In genomic region chr9:22117754-22118456, GRCm38 (mm10) we compare ENCODE assay signal across 8 mouse cellular contexts. TPM values are rescaled to one million over a fixed set of nuclear protein-coding genes. Genes with fewer than 3 reads are reported as not detected.
DNase-seq lines count a peak whose midpoint lies in the region; ATAC-seq lines count a peak whose summit lies in the region.

No protein-coding gene starts in this region.

- peak overlapping the region; percentile 76 for H3K4me2 ChIP-seq in midbrain, embryonic 11.5 days

- intact Hi-C loops in gastrocnemius, postnatal 14 days (cut with DNase I; ENCODE audit: low total_unique reads), result no loop called here

- peaks cover 17% of the 10 kb centered on the region for H3K36me3 ChIP-seq in forebrain, embryonic 10.5 days (replicated peaks)
- peaks cover 23% of the 10 kb centered on the region for H3K36me3 ChIP-seq in limb, embryonic 10.5 days
- peaks cover 6% of the 10 kb centered on the region for H3K36me3 ChIP-seq in midbrain, embryonic 11.5 days (ENCODE audit: control insufficient read depth, insufficient read depth, low read length)

- peak; percentile 53 for ATAC-seq in inflammation-experienced regulatory T-cells, adult 6 months
- no peak for ATAC-seq in midbrain, embryonic 11.5 days (ENCODE audit: low FRiP score)

- WGBS in forebrain, embryonic 10.5 days, result 46% methylated on average over 10 of the region's 10 CpGs
- WGBS in limb, embryonic 10.5 days, result 46% methylated on average over 10 of the region's 10 CpGs
- WGBS in midbrain, embryonic 11.5 days, result 52% methylated on average over 10 of the region's 10 CpGs

- H3K27ac ChIP-seq in brown adipose tissue, adult 24 weeks (replicated peaks; ENCODE audit: low read depth, low read length), result peak overlapping the region; percentile 83; the same call in 1 of the 2 replicates
- peak overlapping the region; percentile 90 for H3K27ac ChIP-seq in forebrain, embryonic 10.5 days
- peak overlapping the region; percentile 91; the same call in 1 of the 2 replicates for H3K27ac ChIP-seq in limb, embryonic 10.5 days
- H3K27ac ChIP-seq in midbrain, embryonic 11.5 days (ENCODE audit: low read depth, low read length), result no peak overlapping the region

- H3K4me1 ChIP-seq in brown adipose tissue, adult 24 weeks (ENCODE audit: control insufficient read depth, insufficient read depth, insufficient read length, low read length), result peaks cover 14% of the 10 kb centered on the region; the same call in 1 of the 2 replicates
- peaks cover 22% of the 10 kb centered on the region for H3K4me1 ChIP-seq in forebrain, embryonic 10.5 days
- peaks cover 20% of the 10 kb centered on the region for H3K4me1 ChIP-seq in limb, embryonic 10.5 days
- H3K4me1 ChIP-seq in midbrain, embryonic 11.5 days (ENCODE audit: control insufficient read depth, insufficient read depth, low read length), result peaks cover 9% of the 10 kb centered on the region

- peak; percentile 37 for DNase-seq in gastrocnemius, postnatal 10 days
- DNase-seq in gastrocnemius, postnatal 14 days, result no peak
- DNase-seq in forebrain, embryonic 10.5 days (ENCODE audit: extremely low spot score, low spot score), result no peak
- no peak for DNase-seq in limb, embryonic 10.5 days (ENCODE audit: low spot score)
- DNase-seq in midbrain, embryonic 11.5 days (ENCODE audit: low spot score, missing footprints), result peak; percentile 87
- DNase-seq in spleen, postnatal 36 days (ENCODE audit: low spot score in 2 of 2), result peak; percentile 76 to 87

- H3K9me3 ChIP-seq in forebrain, embryonic 10.5 days, result no peaks in the 10 kb centered on the region
- H3K9me3 ChIP-seq in limb, embryonic 10.5 days (replicated peaks), result no peaks in the 10 kb centered on the region
- no peaks in the 10 kb centered on the region for H3K9me3 ChIP-seq in midbrain, embryonic 11.5 days (ENCODE audit: control insufficient read depth, low read length)

- H3K27me3 ChIP-seq in forebrain, embryonic 10.5 days (ENCODE audit: poor library complexity, severe bottlenecking), result no peaks in the 10 kb centered on the region
- no peaks in the 10 kb centered on the region for H3K27me3 ChIP-seq in limb, embryonic 10.5 days (ENCODE audit: low read depth, poor library complexity, severe bottlenecking)
- no peaks in the 10 kb centered on the region for H3K27me3 ChIP-seq in midbrain, embryonic 11.5 days (ENCODE audit: control insufficient read depth, insufficient read depth, low read length)

- no peak overlapping the region for H3K9ac ChIP-seq in midbrain, embryonic 11.5 days (ENCODE audit: low read length)

- peak overlapping the region; percentile 89 for H3K4me3 ChIP-seq in brown adipose tissue, adult 24 weeks (ENCODE audit: insufficient read depth, low read depth, low read length)
- H3K4me3 ChIP-seq in forebrain, embryonic 10.5 days, result peak overlapping the region; percentile 88
- peak overlapping the region; percentile 84 for H3K4me3 ChIP-seq in limb, embryonic 10.5 days
- H3K4me3 ChIP-seq in midbrain, embryonic 11.5 days (ENCODE audit: low read depth, low read length), result peak overlapping the region; percentile 84

RNA-seq across cellular contexts. Expression of gene Elof1, which starts 0.9 kb away (rescaled TPM):
- total RNA-seq in gastrocnemius, postnatal 10 days (2021), result 10 to 100 TPM; 33.4 to 39.7 TPM
- total RNA-seq in gastrocnemius, postnatal 14 days (2021), result 10 to 100 TPM; 30.1 to 32.7 TPM
- polyA plus RNA-seq in brown adipose tissue, adult 24 weeks (2012; ENCODE audit: insufficient read depth, insufficient read length, missing spikeins), result 101 and 117 TPM in 2 replicates
- 250 and 254 TPM in 2 replicates for polyA plus RNA-seq in forebrain, embryonic 10.5 days (2016; fragmentation: Nextera tagmentation; extraction: Ambion mirVana)
- 10 to 100 TPM; 76.4 to 98.9 (median 89.4) TPM for polyA plus RNA-seq in inflammation-experienced regulatory T-cells, adult 6 months (2017; shearing (Covaris generic))
- 233 and 257 TPM in 2 replicates for polyA plus RNA-seq in limb, embryonic 10.5 days (2016; fragmentation: Nextera tagmentation; extraction: Ambion mirVana)
- polyA plus RNA-seq in midbrain, embryonic 11.5 days (2014; fragmentation: Nextera tagmentation; extraction: Ambion mirVana), result 208 and 225 TPM in 2 replicates

RNA-seq across cellular contexts. Expression of gene Acp5, which starts 17.6 kb away (rescaled TPM):
- 100 to 1,000 TPM in 1 of 2 experiments, 1 to 10 TPM in 1; 1.4 to 124 TPM for total RNA-seq in gastrocnemius, postnatal 10 days (2021)
- 1 to 10 TPM in 1 of 2 experiments, under 1 TPM in 1; 0.55 to 1.1 TPM for total RNA-seq in gastrocnemius, postnatal 14 days (2021)
- polyA plus RNA-seq in brown adipose tissue, adult 24 weeks (2012; ENCODE audit: insufficient read depth, insufficient read length, missing spikeins), result 179 and 198 TPM in 2 replicates
- 19.2 and 26.1 TPM in 2 replicates for polyA plus RNA-seq in forebrain, embryonic 10.5 days (2016; fragmentation: Nextera tagmentation; extraction: Ambion mirVana)
- 100 to 1,000 TPM; 155 to 257 (median 245) TPM for polyA plus RNA-seq in inflammation-experienced regulatory T-cells, adult 6 months (2017; shearing (Covaris generic))
- 16.7 and 22.9 TPM in 2 replicates for polyA plus RNA-seq in limb, embryonic 10.5 days (2016; fragmentation: Nextera tagmentation; extraction: Ambion mirVana)
- polyA plus RNA-seq in midbrain, embryonic 11.5 days (2014; fragmentation: Nextera tagmentation; extraction: Ambion mirVana), result 15.4 and 19.7 TPM in 2 replicates

RNA-seq across cellular contexts. Expression of gene Cnn1, which starts 18.9 kb away (rescaled TPM):
- total RNA-seq in gastrocnemius, postnatal 10 days (2021), result 1 to 10 TPM; 4.4 to 5.5 TPM
- total RNA-seq in gastrocnemius, postnatal 14 days (2021), result 1 to 10 TPM; 1.7 to 7.9 TPM
- 1.9 and 5.7 TPM in 2 replicates for polyA plus RNA-seq in brown adipose tissue, adult 24 weeks (2012; ENCODE audit: insufficient read depth, insufficient read length, missing spikeins)
- polyA plus RNA-seq in forebrain, embryonic 10.5 days (2016; fragmentation: Nextera tagmentation; extraction: Ambion mirVana), result 0.46 and 1.0 TPM in 2 replicates
- under 1 TPM; 0.20 to 0.36 (median 0.32) TPM for polyA plus RNA-seq in inflammation-experienced regulatory T-cells, adult 6 months (2017; shearing (Covaris generic))
- 0.89 and 2.4 TPM in 2 replicates for polyA plus RNA-seq in limb, embryonic 10.5 days (2016; fragmentation: Nextera tagmentation; extraction: Ambion mirVana)
- 1.3 and 1.6 TPM in 2 replicates for polyA plus RNA-seq in midbrain, embryonic 11.5 days (2014; fragmentation: Nextera tagmentation; extraction: Ambion mirVana)

RNA-seq across cellular contexts. Expression of gene Ecsit, which starts 32.7 kb away (rescaled TPM):
- 10 to 100 TPM; 51.8 to 58.5 TPM for total RNA-seq in gastrocnemius, postnatal 10 days (2021)
- 10 to 100 TPM; 68.5 to 72.2 TPM for total RNA-seq in gastrocnemius, postnatal 14 days (2021)
- polyA plus RNA-seq in brown adipose tissue, adult 24 weeks (2012; ENCODE audit: insufficient read depth, insufficient read length, missing spikeins), result 95.3 and 111 TPM in 2 replicates
- polyA plus RNA-seq in forebrain, embryonic 10.5 days (2016; fragmentation: Nextera tagmentation; extraction: Ambion mirVana), result 42.0 and 43.2 TPM in 2 replicates
- 10 to 100 TPM; 27.7 to 40.0 (median 37.7) TPM for polyA plus RNA-seq in inflammation-experienced regulatory T-cells, adult 6 months (2017; shearing (Covaris generic))
- polyA plus RNA-seq in limb, embryonic 10.5 days (2016; fragmentation: Nextera tagmentation; extraction: Ambion mirVana), result 38.9 and 46.4 TPM in 2 replicates
- 31.2 and 31.5 TPM in 2 replicates for polyA plus RNA-seq in midbrain, embryonic 11.5 days (2014; fragmentation: Nextera tagmentation; extraction: Ambion mirVana)

RNA-seq across cellular contexts. Expression of gene Pigyl, which starts 38.7 kb away (rescaled TPM):
- total RNA-seq in gastrocnemius, postnatal 10 days (2021), result 10 to 100 TPM; 34.4 to 34.7 TPM
- 10 to 100 TPM; 29.3 to 30.3 TPM for total RNA-seq in gastrocnemius, postnatal 14 days (2021)
- polyA plus RNA-seq in brown adipose tissue, adult 24 weeks (2012; ENCODE audit: insufficient read depth, insufficient read length, missing spikeins), result 47.7 and 58.0 TPM in 2 replicates
- 53.3 and 56.9 TPM in 2 replicates for polyA plus RNA-seq in forebrain, embryonic 10.5 days (2016; fragmentation: Nextera tagmentation; extraction: Ambion mirVana)
- polyA plus RNA-seq in inflammation-experienced regulatory T-cells, adult 6 months (2017; shearing (Covaris generic)), result 10 to 100 TPM; 40.1 to 46.8 (median 43.2) TPM
- 47.1 and 47.3 TPM in 2 replicates for polyA plus RNA-seq in limb, embryonic 10.5 days (2016; fragmentation: Nextera tagmentation; extraction: Ambion mirVana)
- polyA plus RNA-seq in midbrain, embryonic 11.5 days (2014; fragmentation: Nextera tagmentation; extraction: Ambion mirVana), result 63.9 and 66.6 TPM in 2 replicates

Comparison
In these comparisons a context has a peak if more than half of its experiments do, and no peak if none do; other contexts are left out.
1. DNase-seq: peak in gastrocnemius, postnatal 10 days (single experiment), midbrain, embryonic 11.5 days (single experiment) and spleen, postnatal 36 days (2 of 2); none in gastrocnemius, postnatal 14 days (single experiment), forebrain, embryonic 10.5 days (single experiment) and limb, embryonic 10.5 days (single experiment).
2. Peak in every context shown above with its lines, with median percentiles within 50 percentile points of each other: H3K4me3 ChIP-seq.